Mouse (Mus musculus): ENCODE measurements around the gene Lhfp. TPM values are rescaled to one million over a fixed set of nuclear protein-coding genes. Genes with fewer than 3 reads are reported as not detected.
A peak's percentile ranks its signal among the peaks of the same experiment; 100 is the strongest.

Lhfp gene
- polyA plus RNA-seq, 1 experiment from 2014 or later = 37.4 TPM

DNA sequence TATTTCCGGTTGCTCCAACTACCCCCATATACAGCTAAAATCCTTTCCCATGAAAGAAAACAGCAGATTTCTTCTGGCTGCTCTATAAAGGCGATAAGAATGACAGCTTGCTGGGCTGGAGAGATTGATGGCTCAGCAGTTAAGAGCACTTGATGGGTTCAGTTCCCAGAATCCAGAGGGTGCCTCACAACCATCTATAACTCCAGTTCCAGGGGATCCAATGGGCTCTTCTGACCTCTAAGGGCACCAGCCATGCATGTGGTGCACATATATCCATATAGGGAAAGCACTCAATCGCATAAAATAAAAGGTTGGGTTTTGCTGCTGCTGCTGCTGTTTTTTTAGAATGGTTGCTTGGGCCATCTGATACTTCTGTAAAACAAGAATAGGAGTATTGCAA, 251.1 kb downstream of the Lhfp start:
- H3K4me3 ChIP-seq (ENCODE audit: low read depth, low read length) = no peak overlapping the region
- H3K36me3 ChIP-seq (ENCODE audit: control insufficient read depth, insufficient read depth, low read length) = no peaks in the 10 kb centered on the region
- DNase-seq (ENCODE audit: low spot score) = no peak
- no peaks in the 10 kb centered on the region for H3K27me3 ChIP-seq (ENCODE audit: control insufficient read depth, insufficient read depth, low read length)
- H3K9ac ChIP-seq (ENCODE audit: low read length) = no peak overlapping the region
- no peak overlapping the region for H3K4me2 ChIP-seq (replicated peaks; ENCODE audit: low read depth)
- WGBS = 44% methylated on average over 3 of the region's 3 CpGs
- no peak for ATAC-seq (ENCODE audit: low FRiP score, low TSS enrichment)
- H3K4me1 ChIP-seq (replicated peaks; ENCODE audit: control insufficient read depth, insufficient read depth) = no peaks in the 10 kb centered on the region
- TF ChIP-seq EP300 (optimal IDR thresholded peaks at IDR 0.05) (no peak), CTCF (IDR thresholded peaks at IDR 0.05; ENCODE audit: low read depth) (no peak)
- H3K27ac ChIP-seq (replicated peaks) = no peak overlapping the region
- H3K9me3 ChIP-seq (ENCODE audit: control insufficient read depth, low read length) = no peaks in the 10 kb centered on the region

DNA sequence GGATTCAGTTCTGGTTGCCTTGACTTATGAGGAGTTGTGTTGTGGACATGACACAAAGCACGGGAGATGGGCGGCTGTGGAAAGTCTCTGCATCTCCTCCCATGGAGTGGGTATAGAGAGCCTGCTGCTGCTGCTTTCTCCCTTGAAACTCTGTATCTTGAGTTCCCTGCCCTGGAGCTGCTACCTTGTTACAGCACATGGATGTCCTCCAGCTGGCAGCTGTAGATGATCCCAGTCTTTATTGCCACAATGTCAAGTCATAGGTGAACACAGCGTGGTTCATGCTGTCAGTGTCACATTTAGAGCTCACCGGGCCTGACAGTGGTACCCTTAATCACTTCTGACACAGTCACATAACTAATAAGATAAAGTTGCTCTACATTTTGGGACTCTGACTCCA, 251.7 kb downstream of the Lhfp start:
- Histone ChIP-seq H3K4me2 (replicated peaks; ENCODE audit: low read depth) (no peak overlapping the region), H3K4me1 (replicated peaks; ENCODE audit: control insufficient read depth, insufficient read depth) (no peaks in the 10 kb centered on the region)
- TF ChIP-seq EP300 (optimal IDR thresholded peaks at IDR 0.05) = no peak
- TF ChIP-seq CTCF (IDR thresholded peaks at IDR 0.05; ENCODE audit: low read depth) = no peak

DNA sequence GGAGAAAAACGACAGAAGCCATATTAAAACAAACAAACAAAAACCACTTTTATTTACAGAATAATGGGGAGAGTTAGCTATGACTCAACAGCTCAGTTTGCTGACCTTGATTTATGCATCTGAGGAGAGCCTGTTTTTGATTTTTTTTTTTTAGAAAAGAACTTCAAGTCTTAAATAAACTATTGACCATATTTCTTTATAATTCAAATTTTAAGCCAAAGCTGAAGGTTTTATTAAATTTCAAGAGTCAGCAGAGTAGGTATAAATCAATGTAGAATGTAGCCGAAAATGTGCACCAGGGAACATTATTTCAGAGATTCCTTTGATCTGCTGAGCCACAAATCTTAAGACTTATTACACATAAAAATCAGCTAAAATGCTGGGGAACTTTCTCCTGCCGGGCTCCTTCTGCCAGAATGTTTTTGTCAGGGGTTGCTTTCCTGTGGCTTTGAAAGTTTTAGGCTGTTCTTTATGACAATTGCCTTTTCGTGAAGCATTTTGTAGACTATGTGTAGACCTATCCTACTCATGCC, 252.6 kb downstream of the Lhfp start:
- Histone ChIP-seq H3K27me3 (ENCODE audit: control insufficient read depth, insufficient read depth, low read length) (no peaks in the 10 kb centered on the region), H3K4me2 (replicated peaks; ENCODE audit: low read depth) (no peak overlapping the region), H3K36me3 (ENCODE audit: control insufficient read depth, insufficient read depth, low read length) (no peaks in the 10 kb centered on the region), H3K4me1 (replicated peaks; ENCODE audit: control insufficient read depth, insufficient read depth) (no peaks in the 10 kb centered on the region), H3K9ac (ENCODE audit: low read length) (no peak overlapping the region), H3K27ac (replicated peaks) (no peak overlapping the region), H3K9me3 (ENCODE audit: control insufficient read depth, low read length) (no peaks in the 10 kb centered on the region), H3K4me3 (ENCODE audit: low read depth, low read length) (no peak overlapping the region)
- no peak for TF ChIP-seq CTCF (IDR thresholded peaks at IDR 0.05; ENCODE audit: low read depth)
- TF ChIP-seq EP300 (optimal IDR thresholded peaks at IDR 0.05) = no peak
- ATAC-seq (ENCODE audit: low FRiP score, low TSS enrichment) (no peak), DNase-seq (ENCODE audit: low spot score) (no peak)
- 38% methylated on average over 4 of the region's 4 CpGs for WGBS

More for the DNA sequence above, 251.7 kb downstream of the Lhfp start:
- Histone ChIP-seq H3K4me3 (ENCODE audit: low read depth, low read length) (no peak overlapping the region), H3K27ac (replicated peaks) (no peak overlapping the region), H3K9me3 (ENCODE audit: control insufficient read depth, low read length) (no peaks in the 10 kb centered on the region), H3K9ac (ENCODE audit: low read length) (no peak overlapping the region), H3K36me3 (ENCODE audit: control insufficient read depth, insufficient read depth, low read length) (no peaks in the 10 kb centered on the region), H3K27me3 (ENCODE audit: control insufficient read depth, insufficient read depth, low read length) (no peaks in the 10 kb centered on the region)
- ATAC-seq (ENCODE audit: low FRiP score, low TSS enrichment) (no peak), DNase-seq (ENCODE audit: low spot score) (no peak)
- 80% methylated on average over 4 of the region's 4 CpGs for WGBS

DNA sequence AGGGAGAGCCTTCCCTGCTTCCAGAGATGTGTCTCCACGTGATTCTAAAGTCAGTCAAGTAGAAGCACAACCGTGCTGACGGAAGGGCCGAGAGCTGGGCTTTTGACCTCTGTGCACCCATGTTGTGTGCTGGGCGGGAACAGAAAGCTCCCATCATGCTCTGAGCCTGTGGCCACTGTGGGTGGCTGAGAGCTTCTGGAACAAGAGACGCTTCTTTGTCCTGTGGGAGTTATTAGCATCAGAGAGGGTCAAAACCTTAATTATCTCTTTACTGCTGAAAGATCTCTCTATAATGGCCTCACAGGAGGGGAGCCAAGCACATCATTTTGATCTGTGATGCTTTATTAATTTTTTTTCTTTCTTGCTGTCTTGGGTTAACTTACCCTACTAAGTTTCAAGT, 253.5 kb downstream of the Lhfp start:
- no peak overlapping the region for H3K27ac ChIP-seq (replicated peaks)
- DNase-seq (ENCODE audit: low spot score) (no peak), ATAC-seq (ENCODE audit: low FRiP score, low TSS enrichment) (no peak)
- H3K4me2 ChIP-seq (replicated peaks; ENCODE audit: low read depth) = no peak overlapping the region
- TF ChIP-seq EP300 (optimal IDR thresholded peaks at IDR 0.05) = no peak
- TF ChIP-seq CTCF (IDR thresholded peaks at IDR 0.05; ENCODE audit: low read depth) = no peak
- no peaks in the 10 kb centered on the region for H3K4me1 ChIP-seq (replicated peaks; ENCODE audit: control insufficient read depth, insufficient read depth)
- no peak overlapping the region for H3K9ac ChIP-seq (ENCODE audit: low read length)
- 82% methylated on average over 6 of the region's 6 CpGs for WGBS
- H3K27me3 ChIP-seq (ENCODE audit: control insufficient read depth, insufficient read depth, low read length) = no peaks in the 10 kb centered on the region
- H3K9me3 ChIP-seq (ENCODE audit: control insufficient read depth, low read length) = no peaks in the 10 kb centered on the region
- H3K36me3 ChIP-seq (ENCODE audit: control insufficient read depth, insufficient read depth, low read length) = no peaks in the 10 kb centered on the region
- H3K4me3 ChIP-seq (ENCODE audit: low read depth, low read length) = no peak overlapping the region

DNA sequence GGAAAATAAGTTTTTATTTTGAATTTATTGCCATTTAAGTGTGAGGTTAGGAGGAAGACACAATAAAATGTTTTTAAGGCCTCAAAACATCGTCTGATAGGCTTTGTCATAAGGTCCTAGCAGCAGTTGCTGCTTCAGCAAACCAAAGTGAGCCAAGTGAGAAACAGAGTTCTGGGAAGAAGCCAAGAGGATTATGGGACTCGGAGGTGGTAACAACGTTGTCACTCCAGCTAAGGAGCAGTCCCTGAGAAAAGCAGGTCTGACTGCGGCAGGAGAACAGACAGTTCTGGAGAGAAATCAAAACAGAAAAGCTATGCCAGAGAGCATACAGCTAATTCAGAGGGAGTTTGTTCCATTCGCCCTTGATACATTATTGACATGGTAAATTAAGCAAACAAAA, 260.5 kb downstream of the Lhfp start:
- Histone ChIP-seq H3K4me3 (ENCODE audit: low read depth, low read length) (no peak overlapping the region), H3K9me3 (ENCODE audit: control insufficient read depth, low read length) (no peaks in the 10 kb centered on the region), H3K4me1 (replicated peaks; ENCODE audit: control insufficient read depth, insufficient read depth) (no peaks in the 10 kb centered on the region), H3K9ac (ENCODE audit: low read length) (no peak overlapping the region), H3K27ac (replicated peaks) (no peak overlapping the region), H3K36me3 (ENCODE audit: control insufficient read depth, insufficient read depth, low read length) (no peaks in the 10 kb centered on the region), H3K27me3 (ENCODE audit: control insufficient read depth, insufficient read depth, low read length) (no peaks in the 10 kb centered on the region), H3K4me2 (replicated peaks; ENCODE audit: low read depth) (peak overlapping the region; percentile 6; the same call in 1 of the 2 replicates)
- WGBS = 38% methylated on average over 5 of the region's 5 CpGs
- DNase-seq (ENCODE audit: low spot score) (no peak), ATAC-seq (ENCODE audit: low FRiP score, low TSS enrichment) (no peak)
- no peak for TF ChIP-seq EP300 (optimal IDR thresholded peaks at IDR 0.05)
- no peak for TF ChIP-seq CTCF (IDR thresholded peaks at IDR 0.05; ENCODE audit: low read depth)

DNA sequence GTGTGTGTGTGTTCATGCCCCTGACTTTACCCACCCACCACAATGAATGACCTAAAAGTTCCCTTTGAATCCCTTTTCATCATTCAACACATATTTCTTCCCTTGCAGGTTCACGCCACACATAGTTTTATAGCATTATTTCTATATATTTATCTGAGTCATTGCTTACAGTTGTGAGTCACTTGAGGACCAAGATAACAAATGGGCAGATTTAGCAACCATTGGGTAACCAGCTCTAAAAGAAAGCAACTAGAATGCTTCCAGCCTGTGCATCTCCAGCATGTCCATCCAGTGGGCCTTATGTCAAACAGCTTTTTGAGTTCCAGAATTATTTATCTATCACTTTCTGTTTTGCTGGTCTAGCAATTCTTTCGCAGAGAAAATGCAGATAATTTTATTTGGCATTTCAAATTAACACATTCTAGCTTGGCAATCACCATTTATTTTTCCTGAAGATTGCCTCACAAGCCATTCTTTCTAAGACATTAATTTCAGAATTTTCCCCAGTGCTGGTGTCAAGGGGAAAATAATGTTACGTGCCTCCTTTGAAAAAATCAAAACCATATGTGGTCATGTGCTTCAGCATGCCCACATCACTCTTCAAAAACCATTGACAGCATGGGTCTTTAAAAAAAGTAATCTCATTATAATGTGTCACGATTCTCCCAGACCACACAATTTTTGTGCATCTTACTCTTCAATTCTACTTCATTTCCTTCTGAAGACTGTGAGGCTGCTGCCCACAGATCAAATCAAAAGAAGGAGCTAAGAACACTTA, 263.0 kb downstream of the Lhfp start:
- ATAC-seq (ENCODE audit: low FRiP score, low TSS enrichment) (no peak), DNase-seq (ENCODE audit: low spot score) (no peak)
- Histone ChIP-seq H3K4me2 (replicated peaks; ENCODE audit: low read depth) (no peak overlapping the region), H3K4me1 (replicated peaks; ENCODE audit: control insufficient read depth, insufficient read depth) (no peaks in the 10 kb centered on the region), H3K27ac (replicated peaks) (no peak overlapping the region), H3K9me3 (ENCODE audit: control insufficient read depth, low read length) (no peaks in the 10 kb centered on the region), H3K9ac (ENCODE audit: low read length) (no peak overlapping the region), H3K4me3 (ENCODE audit: low read depth, low read length) (no peak overlapping the region), H3K27me3 (ENCODE audit: control insufficient read depth, insufficient read depth, low read length) (no peaks in the 10 kb centered on the region), H3K36me3 (ENCODE audit: control insufficient read depth, insufficient read depth, low read length) (no peaks in the 10 kb centered on the region)
- TF ChIP-seq EP300 (optimal IDR thresholded peaks at IDR 0.05) = no peak
- no peak for TF ChIP-seq CTCF (IDR thresholded peaks at IDR 0.05; ENCODE audit: low read depth)
- 78% methylated on average over 4 of the region's 4 CpGs for WGBS
